Mouse (Mus musculus): ENCODE measurements around the gene Gm37240.

Gene Gm37240

DNA sequence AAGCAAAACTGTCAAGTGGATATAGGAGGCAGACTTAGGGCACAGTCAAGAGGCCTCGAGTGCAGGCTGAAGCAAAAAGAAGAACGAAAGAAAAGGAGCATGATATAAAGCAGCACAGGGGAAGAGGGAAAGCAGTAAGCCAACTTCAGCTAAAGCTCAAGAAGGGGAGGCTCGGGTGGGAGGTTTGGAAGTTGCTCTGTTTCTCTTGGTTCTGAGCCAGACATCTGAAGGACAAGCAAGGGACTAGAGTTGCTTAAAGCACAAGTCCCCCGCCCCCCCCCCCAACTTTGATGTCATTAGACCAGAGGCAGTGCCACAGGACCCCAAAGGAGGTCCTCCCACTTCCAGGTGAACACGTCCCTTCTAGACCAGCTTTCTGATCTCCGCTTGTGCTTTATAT is 433.3 kb downstream of the Gm37240 start:
- peak; percentile 16 to 61 for DNase-seq (ENCODE audit: inconsistent age in 2 of 2, low spot score in 1 of 2)

DNA sequence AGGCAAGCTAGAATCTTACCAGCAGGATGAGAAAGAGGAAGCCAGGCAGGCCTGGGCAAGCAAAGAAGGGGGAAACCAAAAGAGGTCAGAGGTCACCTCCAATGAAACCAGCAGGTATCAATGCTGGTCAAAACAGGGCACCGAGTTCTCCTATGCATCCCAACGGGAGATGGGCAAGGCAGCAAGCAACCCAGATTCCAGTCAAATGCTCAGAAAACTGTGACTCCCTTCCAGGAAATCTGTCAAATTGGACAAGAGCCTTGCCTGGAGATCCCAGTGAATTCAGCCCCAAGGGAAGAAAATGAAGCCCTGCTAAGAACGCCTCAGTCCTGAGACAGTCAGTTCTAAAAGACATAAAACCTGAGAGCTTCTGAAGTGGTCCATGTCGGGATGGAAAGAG is 437.9 kb downstream of the Gm37240 start:
- DNase-seq (ENCODE audit: inconsistent age in 2 of 2, low spot score in 1 of 2), result no peak

DNA sequence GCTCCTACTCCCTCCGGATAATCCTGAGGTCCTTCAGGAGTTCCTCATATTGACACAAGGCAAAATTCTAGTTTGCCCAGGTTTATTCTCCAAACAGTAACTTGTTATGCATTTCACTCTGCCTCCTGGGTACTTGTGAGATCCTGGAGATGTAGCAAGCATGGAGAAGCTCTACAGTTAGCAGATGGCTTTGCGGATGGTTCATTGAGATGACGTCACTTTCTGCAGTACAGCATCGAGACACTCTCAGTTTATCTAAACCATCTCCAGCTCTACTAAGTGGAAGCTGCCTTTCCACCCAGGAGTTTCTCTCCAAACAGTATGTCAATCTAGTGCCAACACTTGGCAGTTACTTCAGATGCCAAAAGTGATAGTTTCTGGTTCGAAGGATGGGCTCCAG is 444.5 kb downstream of the Gm37240 start:
- no peak for DNase-seq (ENCODE audit: inconsistent age in 2 of 2, low spot score in 1 of 2)

DNA sequence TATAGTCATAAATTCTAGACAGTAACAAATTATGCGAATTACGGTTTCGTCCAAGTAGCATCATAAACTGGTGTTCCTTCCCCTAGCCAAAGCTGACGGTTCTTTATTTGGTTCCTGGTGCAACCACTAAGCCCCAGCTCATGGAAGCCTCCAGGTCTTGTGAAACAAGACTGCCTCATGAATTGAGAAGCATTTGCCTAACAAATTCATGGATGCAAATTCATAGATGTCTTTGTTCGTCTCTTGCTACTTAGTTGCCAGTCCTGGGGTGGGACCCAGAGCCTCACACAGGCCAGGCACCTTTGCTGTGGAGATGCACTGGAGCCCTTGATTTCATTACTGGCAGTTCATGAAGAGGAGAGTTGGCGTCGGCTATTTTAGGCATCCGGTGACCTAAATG is 445.1 kb downstream of the Gm37240 start:
- no peak for DNase-seq (ENCODE audit: inconsistent age in 2 of 2, low spot score in 1 of 2)

DNA sequence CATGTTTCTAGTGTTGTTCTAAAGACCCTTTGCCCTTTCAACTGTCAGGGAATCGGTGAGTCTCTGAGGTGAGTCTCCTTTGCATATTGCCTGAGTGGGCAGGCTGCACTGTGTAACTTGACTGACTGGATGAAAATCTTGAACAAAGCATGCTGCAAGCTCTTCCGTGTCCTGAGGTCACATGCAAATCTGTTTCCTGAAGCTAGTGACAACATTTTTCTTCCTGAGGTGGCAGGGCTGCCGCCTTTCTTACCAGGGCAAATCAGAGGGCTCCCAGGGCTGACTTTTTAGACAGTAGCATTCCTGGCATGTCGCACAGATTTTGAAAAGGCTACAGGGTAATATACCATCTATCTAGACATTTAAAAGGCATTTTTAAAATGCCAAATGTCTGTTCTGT is 451.9 kb downstream of the Gm37240 start:
- no peak for DNase-seq (ENCODE audit: inconsistent age in 2 of 2, low spot score in 1 of 2)

DNA sequence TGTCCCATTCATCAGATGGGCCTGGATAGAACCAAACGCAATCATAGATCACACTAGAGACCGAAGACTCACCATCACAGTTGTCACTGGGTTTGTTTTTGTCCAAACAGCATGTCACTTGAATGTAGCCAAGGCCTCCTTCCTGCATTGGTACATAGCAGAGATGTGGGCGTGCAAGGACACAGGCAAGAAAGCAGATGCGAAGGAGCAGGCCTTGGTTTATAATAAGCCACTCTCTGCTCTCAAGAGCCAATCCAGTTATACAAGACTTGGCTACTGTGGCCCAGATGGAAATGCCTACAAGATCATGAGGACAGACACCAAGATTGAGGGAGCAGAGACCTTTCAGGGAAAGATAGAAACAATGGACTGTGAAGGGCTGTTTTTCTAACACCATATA is 456.1 kb downstream of the Gm37240 start:
- DNase-seq (ENCODE audit: inconsistent age in 2 of 2, low spot score in 1 of 2), result no peak

DNA sequence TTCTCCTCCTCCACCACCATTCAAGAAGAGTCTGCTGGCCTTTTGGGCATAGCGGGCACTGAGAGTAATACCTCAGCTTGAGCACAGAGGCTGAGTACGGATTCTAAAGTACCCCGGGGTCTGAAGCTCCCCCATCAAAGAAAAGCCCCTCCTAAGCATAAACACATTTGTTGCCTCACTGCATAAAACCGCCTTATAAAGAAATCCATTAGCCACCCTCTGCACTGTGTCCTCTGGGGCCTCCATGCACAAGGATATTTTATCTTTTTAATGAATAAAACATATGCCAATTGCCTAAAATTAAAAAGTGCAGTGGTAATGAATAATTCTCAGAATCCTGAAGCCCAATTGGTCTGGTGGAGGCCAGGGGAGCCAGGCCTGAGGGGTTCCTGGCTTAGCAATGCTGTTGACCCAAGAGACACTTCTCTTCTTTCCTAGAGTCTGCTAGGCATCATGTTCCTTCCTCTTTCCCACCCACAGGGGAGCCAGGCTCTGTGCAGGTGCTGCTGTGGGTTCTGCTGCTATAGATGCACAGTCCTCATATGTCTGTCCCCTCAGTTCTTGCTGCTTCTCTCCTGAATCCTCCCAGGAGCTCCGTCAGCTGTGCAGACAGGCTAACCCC is 463.8 kb downstream of the Gm37240 start:
- no peak for DNase-seq (ENCODE audit: inconsistent age in 2 of 2, low spot score in 1 of 2)

DNA sequence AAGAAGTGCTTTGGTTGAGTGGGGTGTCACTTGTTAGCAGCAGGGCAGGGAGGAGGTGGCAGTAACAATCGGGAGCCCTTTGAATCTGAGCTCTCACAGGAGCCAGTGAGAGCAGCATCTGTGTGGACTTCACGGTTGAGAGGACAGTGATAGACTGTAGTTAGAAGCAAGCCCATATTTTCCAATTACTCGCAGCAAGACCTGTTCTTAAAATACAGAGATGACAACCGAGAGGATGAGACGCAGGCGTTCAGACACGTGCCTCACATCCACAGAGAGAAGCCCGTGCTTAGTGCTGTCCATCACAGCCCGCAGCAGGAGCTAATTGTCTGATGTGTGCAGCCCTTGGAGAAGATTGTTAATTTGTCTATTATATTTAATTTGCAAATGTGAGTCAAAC is 465.9 kb downstream of the Gm37240 start:
- DNase-seq (ENCODE audit: inconsistent age in 2 of 2, low spot score in 1 of 2), result no peak

DNA sequence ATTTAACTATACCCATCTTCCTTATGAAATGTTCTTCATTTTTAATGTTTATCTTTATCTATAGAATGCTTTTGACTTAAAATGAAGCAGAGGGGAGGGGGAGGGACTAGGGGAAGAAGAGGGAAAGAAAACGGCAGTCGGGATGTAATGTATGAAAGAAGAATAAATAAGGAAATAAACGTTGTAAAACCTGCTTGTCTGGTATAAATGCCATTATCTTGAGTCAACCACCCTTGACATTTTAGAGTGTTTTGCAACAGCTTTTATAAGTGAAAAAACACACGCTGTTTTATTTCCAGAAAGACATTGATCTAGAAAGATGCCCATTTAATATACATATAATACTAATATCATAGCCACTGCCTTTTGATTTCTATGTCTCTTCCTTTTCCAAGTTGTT is 469.7 kb downstream of the Gm37240 start:
- DNase-seq (ENCODE audit: inconsistent age in 2 of 2, low spot score in 1 of 2), result peak in 1 of 2 experiments; percentile 56

DNA sequence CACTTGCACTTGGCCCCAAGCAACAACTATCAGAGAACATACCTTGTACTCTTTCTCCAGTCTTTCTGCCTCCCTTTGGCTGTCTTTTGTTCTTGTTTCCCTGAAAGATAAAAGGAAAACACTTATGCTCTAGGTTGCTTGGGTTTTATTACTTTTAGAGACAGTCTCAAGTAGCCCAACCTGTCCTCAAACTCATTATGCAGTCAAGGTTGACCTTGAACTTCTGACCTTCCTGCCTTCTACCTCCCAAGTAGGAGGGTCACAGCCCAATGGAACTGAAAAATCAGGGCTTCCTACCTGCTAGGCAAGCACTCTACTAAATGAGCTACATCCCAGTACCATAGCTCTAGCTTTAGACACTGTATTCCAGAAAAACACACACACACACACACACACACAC is 488.5 kb downstream of the Gm37240 start:
- DNase-seq (ENCODE audit: inconsistent age in 2 of 2, low spot score in 1 of 2), result no peak

DNA sequence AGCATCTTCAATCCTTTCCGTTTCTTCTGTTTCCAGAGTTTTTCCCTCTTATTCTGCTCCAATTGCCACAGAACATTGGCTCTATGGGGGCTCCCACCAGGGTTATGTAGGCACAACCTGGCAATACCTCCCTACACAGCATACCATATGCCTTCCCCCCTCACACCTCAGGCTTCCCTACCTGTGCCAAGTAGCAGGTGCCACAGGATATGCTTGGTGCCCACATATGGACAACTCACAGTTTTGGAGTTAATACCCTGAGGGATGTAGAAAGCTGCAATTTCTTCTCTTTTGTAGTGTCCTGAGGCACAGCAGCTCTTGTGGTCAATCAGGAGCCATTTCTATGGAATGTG is 488.9 kb downstream of the Gm37240 start:
- no peak for DNase-seq (ENCODE audit: inconsistent age in 2 of 2, low spot score in 1 of 2)

DNA sequence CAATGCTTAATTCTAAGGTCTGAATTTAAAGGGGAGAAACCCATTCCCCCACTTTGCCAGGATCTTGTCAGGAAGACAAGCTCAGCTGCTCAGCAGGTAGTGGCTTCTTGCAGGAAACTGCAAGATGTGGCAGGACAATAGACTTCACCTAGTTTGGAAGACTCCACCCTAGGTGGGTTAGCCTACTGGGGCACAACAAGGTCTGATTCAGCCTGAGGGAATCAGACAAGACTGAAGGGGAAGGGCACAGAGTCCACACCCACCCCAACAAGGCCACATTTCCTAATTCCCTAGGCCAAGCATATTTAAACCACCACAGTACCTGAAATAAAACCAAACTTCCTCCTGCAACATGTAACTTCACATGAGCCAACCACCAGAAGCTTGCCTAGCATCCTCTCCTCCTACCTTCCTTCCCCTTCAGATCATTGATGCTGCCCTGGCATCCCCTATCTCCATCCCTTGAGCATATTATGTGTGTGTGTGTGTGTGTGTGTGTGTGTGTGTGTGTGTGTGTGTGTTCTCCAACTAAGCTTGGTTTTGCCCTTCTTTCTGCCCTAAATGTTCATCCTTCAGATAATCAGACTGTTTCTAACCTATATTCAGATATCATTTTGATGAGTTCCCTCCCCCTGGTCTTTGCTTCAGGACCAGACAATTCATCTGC is 489.4 kb downstream of the Gm37240 start:
- no peak for DNase-seq (ENCODE audit: inconsistent age in 2 of 2, low spot score in 1 of 2)

DNA sequence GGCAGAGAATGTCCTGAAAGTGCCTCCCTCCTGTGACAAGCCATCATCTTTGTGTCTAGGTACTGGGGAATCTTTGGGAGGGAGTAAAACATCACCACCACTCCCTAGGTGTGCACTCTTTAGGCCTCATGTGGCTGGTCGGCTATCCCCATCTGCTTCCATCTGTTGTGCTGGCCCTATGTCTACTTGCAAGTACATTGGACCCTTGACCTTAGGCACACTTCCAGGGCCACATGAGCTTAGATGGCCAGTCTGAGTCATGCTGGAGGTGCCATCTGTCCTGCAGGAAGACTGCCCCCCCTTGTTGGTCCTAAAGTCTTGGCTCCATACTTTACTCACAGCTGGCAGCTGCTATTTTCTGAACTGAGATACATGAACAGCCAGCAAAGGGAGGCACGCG is 493.9 kb downstream of the Gm37240 start:
- no peak for DNase-seq (ENCODE audit: inconsistent age in 2 of 2, low spot score in 1 of 2)

DNA sequence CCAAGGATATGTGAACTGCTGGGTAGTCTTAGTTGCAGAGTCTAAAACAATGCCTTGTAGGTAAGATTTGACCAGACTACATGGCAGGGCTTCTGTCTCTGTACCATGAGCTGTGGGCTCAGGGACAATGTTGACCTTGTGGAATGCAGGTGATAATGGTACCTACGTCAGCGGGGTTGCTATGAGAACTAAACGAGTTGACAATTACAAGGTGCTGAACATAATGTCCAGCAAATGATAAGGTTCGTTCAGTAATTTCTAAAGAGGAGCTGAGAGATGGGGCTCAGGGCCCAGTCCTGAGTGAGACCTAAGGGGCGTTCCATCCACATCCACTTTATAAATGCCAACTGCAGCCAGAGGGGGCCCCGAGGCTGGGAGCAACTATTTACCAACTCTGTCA is 495.6 kb downstream of the Gm37240 start:
- no peak for DNase-seq (ENCODE audit: inconsistent age in 2 of 2, low spot score in 1 of 2)

DNA sequence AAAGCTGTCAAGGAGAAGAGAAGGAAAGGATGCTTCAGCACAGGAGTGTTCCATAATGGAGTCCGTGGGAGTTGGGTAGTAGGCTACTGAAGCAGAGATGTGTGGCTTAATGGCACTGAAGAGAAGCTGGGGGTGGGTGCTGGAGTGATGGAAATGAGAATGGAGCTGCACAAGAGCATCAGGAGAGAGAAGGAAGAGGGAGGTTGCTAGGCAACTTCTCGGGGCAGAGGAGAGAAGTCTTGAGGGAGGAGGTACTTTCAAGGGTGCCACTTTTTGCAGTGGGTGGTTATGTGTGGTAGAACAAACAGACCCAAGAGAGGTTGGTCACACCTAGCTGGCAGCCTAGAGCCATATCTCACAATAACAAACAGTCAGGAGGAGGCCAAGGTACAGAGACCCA is 496.2 kb downstream of the Gm37240 start:
- DNase-seq (ENCODE audit: inconsistent age in 2 of 2, low spot score in 1 of 2), result no peak

DNA sequence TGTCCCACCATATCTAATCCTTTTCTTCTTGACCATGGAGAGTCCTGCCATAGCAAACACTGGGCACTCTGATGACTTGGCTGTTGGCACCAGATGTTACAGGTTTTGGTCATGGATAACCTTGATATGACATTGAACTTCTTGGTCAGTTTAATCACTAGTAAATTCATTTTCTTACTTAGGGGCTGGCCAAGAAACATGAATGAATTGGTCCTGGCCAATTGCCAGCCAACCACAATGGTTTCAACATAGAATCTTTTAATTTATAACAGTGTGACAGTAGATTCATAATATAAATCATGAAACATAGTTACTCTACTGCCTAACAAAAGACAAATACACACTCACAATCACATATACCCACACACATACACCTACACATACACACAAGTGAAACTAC is 501.9 kb downstream of the Gm37240 start:
- DNase-seq (ENCODE audit: inconsistent age in 2 of 2, low spot score in 1 of 2), result peak in 1 of 2 experiments; percentile 84

DNA sequence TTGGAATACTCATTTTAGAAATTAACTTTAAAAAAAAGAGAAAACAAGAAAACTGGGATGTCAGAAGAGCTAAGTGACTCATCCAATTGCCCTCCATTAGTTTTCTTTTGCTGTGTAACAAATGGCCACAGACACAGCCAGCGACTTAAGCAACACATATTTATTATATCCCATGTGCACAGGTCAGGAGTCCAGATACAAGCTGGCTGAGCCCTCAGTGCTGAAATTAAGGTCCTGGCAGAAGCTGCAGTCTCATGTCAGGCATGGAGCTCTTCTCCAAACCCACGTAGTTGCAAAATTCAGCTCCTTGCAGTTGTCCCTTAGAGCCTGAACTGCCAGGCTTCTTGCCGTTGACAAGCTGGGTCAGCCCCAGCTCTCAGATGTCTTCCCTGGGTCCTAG is 504.0 kb downstream of the Gm37240 start:
- DNase-seq (ENCODE audit: inconsistent age in 2 of 2, low spot score in 1 of 2), result peak in 1 of 2 experiments; percentile 50

DNA sequence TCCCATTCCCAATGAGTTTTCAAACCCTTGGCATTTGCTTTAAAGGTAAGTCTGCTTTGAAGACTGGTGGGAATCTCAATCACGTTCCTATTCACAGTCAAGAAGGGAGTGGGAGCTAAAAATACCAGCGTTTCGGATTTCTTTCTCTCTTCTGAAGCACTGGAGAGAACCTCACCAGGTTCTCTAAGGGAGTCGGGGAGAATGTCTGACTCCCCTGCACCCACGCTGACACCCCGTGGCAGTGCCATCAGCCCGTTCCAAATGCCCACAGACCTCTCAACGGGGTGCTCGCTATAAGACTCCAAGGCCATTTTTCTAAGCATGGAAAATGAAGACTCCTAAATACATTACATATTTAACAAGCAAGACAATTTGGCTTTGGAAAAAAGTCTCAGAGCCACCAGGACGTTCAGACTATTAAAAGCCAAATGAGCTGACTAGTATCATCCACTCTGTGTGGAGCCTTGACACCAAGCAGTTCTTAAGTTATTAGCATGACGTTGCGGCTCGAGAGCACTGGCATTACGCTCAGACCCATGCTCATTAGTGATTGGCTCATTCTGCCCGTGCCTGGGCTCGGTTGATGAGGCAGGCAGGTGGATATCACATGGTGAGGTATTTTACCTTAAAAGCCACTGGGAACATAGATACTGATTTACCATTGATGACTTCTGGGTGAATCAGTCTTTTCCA is 508.5 kb downstream of the Gm37240 start:
- DNase-seq (ENCODE audit: inconsistent age in 2 of 2, low spot score in 1 of 2), result no peak

DNA sequence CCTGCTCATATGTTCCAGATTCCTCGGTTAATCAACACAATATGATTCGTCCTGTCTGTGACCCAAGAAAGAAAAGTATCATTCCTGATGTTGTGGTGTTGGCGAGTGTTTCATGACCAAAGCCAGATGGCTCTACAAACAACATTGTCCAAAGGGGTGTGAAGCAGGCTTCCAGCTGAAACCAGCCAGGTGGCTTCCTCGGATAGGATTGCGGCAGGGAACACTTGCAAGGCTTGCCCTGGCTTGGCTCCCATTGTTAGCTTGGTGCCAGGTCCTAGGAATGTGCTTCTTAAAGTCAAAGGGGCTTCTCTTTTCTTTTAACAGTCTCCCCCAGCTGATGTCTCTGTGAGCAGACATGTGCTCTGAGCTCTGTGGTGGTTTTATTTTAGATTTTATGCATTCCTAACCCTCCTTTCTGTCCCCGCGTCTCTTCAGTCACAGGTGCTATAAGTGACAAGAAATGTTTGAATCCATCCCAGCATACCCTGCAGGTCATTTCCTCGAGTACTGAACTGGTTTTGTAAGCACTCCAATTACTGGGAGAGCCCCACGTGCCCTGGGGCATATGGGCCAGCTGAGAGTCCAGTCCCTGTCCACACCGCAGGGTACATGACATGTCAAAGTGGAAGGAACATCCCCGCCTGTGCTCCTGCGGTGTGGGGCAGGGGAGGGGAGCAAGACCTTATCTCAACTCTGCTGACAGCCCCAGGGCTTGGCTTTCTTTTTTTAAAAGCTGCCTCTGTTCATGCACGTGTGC is 509.2 kb downstream of the Gm37240 start:
- DNase-seq (ENCODE audit: inconsistent age in 2 of 2, low spot score in 1 of 2), result peak; percentile 20 to 42

DNA sequence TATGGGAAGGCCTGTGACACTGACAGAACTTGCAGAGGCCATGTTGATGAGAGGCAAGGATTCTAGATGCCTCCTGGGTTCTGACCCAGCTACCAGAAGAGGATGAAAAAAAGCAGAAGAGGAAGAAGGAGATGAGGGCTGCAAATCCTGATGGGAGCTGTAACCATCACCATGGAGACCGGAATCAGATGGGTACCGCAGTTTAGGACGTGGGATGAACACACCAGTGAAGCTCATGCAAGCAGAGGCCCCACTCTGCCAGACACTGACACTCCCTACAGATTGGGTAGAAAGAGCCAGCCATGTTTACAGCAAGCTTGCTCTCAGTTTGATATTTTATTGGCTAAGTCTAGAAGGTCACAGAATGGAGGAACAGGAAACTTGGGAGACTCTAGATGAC is 509.8 kb downstream of the Gm37240 start:
- DNase-seq (ENCODE audit: inconsistent age in 2 of 2, low spot score in 1 of 2), result no peak

DNA sequence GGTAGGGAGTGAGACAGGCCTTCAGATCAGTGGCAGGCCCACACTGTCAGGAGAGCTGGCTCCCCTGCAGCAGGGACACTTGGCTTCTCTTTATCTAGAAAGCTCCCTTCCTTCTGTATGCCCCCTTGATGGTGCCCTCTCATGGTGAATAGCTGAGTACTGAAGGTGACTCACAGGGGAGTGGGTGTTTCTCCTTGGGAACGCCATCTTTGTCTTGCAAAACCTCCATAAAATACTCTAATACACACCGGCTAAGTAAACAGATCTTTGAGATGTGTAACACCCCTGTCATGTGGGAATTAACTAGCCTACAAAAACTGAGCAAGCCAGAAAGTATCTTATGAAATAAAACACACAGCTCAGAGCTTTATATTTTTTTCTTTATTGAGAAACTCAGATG is 510.8 kb downstream of the Gm37240 start:
- no peak for DNase-seq (ENCODE audit: inconsistent age in 2 of 2, low spot score in 1 of 2)

DNA sequence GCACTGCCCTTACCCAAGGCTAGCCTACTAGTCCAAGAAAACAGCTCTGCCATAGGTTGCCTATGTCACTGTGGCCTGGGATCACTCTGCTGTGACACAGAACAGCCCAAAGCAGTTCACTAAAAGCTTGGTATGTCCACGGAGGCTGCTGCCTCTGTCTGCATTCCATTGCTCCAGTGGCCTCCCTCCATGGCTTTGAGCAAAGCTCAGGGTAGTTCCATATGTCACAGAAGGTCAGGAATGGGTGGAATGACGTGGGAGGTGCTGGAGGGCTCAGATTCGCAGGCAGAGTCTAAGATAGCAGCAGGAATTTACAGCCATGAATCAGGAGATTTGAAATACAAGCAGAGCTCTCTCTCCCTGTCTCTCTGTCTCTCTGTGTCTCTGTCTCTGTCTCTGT is 514.3 kb downstream of the Gm37240 start:
- no peak for DNase-seq (ENCODE audit: inconsistent age in 2 of 2, low spot score in 1 of 2)

All from adrenal gland, adult (tissue).